Mouse (Mus musculus) embryonic facial prominence, embryonic 14.5 days (tissue): ENCODE data around the gene Pitx1. TPM values are rescaled to one million over a fixed set of nuclear protein-coding genes. Genes with fewer than 3 reads are reported as not detected.

Experiments
- ATAC-seq: fragments of 200-750 bp; cut with Nextera tagmentation; 2 replicates; pipeline ENCODE4 v1.8.0; 2017; ENCODE audit warnings: low read depth, moderate number of reproducible peaks, moderate TSS enrichment
- DNase-seq: peaks from one replicate; pipeline ENCODE4 v3.0.0-alpha.2; 2015; ENCODE audit warnings: low spot score
- H3K27ac ChIP-seq: fragments of 300-500 bp; sonication (generic); replicated peaks from 2 replicates; pipeline ENCODE4 v1.5.1; 2014; ENCODE audit warnings: low read depth, mild to moderate bottlenecking, low read length, moderate library complexity
- H3K27me3 ChIP-seq: fragments of 300-500 bp; sonication (generic); replicated peaks from 2 replicates; pipeline ENCODE4 v1.6.1; 2014; ENCODE audit warnings: low read length; ENCODE audit not compliant: control insufficient read depth, insufficient read depth
- H3K36me3 ChIP-seq: fragments of 300-500 bp; sonication (generic); 2 replicates; pipeline ENCODE4 v1.6.1; 2014; ENCODE audit warnings: low read length, mixed read lengths; ENCODE audit not compliant: control insufficient read depth, insufficient read depth
- H3K4me1 ChIP-seq: fragments of 300-500 bp; sonication (generic); 2 replicates; pipeline ENCODE4 v1.6.1; 2014; ENCODE audit warnings: antibody characterized with exemption, low read length; ENCODE audit not compliant: control insufficient read depth, insufficient read depth
- H3K4me2 ChIP-seq: fragments of 300-500 bp; sonication (generic); 2 replicates; pipeline ENCODE4 v1.6.1; 2014; ENCODE audit warnings: low read depth, mild to moderate bottlenecking, low read length, moderate library complexity, mixed read lengths
- H3K4me3 ChIP-seq: fragments of 300-500 bp; sonication (generic); 2 replicates; pipeline ENCODE4 v1.5.1; 2014; ENCODE audit warnings: low read depth, mild to moderate bottlenecking, low read length
- H3K9ac ChIP-seq: fragments of 300-500 bp; sonication (generic); 2 replicates; pipeline ENCODE4 v1.6.1; 2014; ENCODE audit warnings: low read depth, mild to moderate bottlenecking, low read length, moderate library complexity, mixed read lengths
- H3K9me3 ChIP-seq: fragments of 300-500 bp; sonication (generic); 2 replicates; pipeline ENCODE4 v1.6.1; 2016; ENCODE audit warnings: low read length; ENCODE audit not compliant: control insufficient read depth
- WGBS: fragments of 180-500 bp; shearing (Covaris S2); extraction: QIAGEN DNeasy Blood & Tissue Kit; methylation state at CpG from one replicate; pipeline ENCODE4 v1.1.7; 2014; 5-methylcytosine and 5-hydroxymethylcytosine counted together
- polyA plus RNA-seq: library from polyadenylated mRNA; unstranded; fragments of >200 nt; fragmentation: Nextera tagmentation; extraction: Ambion mirVana; gene quantifications from 2 replicates; pipeline ENCODE4 v1.2.1, GENCODE M21; 2014

The Pitx1 gene
- polyA plus RNA-seq, 1 experiment from 2014 or later, result 39.7 TPM

DNA sequence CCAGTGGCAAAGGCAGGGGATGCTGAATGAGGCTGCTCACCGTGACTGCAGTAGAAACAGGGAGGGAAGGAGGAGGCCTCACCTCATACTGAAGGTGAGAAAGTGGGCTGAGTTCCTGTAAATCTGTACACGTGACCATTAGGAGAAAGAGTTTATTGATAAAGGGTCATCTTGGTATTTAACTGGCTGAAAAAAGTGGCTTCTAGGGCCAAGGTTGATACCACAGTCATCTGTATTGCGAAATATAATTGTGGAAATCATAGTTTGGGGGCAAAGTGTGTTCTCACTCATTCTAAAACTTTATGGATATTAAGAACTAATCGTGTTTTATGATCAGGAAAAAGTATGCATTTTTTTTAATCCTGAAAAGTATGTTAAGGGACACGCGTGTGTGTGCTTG lies 21.2 kb downstream of the Pitx1 start:
- no peaks in the 10 kb centered on the region for H3K4me1 ChIP-seq
- no peak overlapping the region for H3K4me3 ChIP-seq
- no peak overlapping the region for H3K27ac ChIP-seq
- ATAC-seq, result no peak
- WGBS, result 80% methylated on average over 6 of the region's 6 CpGs
- no peak for DNase-seq
- no peaks in the 10 kb centered on the region for H3K9me3 ChIP-seq
- H3K36me3 ChIP-seq, result no peaks in the 10 kb centered on the region
- no peak overlapping the region for H3K9ac ChIP-seq
- no peaks in the 10 kb centered on the region for H3K27me3 ChIP-seq
- H3K4me2 ChIP-seq, result no peak overlapping the region

DNA sequence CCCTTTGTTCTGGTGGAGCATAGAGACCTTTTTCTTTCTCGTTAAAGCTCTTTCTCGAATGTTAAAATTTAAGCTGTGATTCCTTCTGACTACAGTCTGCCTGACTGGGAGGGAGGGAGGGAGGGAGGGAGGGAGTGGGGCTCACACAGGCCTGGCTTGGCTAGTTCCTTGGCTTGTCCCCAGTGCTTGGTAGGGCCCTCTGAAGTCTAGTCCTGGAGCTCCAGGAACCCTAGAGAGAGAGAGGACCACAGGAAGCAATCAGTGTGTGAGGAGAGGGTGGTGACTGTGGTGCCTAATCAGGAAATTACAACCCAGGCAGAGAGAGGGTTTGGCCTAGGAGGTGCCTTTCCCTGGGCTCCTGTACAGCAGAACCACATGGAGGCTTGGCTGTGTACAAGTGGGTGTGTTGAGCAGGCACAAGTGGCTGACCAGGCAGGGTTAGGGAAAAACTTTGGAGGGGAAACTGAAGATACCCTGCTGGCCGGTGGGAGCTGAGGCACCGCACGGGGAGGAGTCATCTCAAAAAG lies 22.4 kb downstream of the Pitx1 start:
- H3K9me3 ChIP-seq, result no peaks in the 10 kb centered on the region
- H3K27me3 ChIP-seq, result no peaks in the 10 kb centered on the region
- DNase-seq (peak; percentile 48), ATAC-seq (peak; percentile 58; the same call in 1 of the 2 replicates)
- WGBS, result 57% methylated on average over 5 of the region's 5 CpGs
- H3K27ac ChIP-seq, result no peak overlapping the region
- H3K9ac ChIP-seq, result no peak overlapping the region
- H3K36me3 ChIP-seq, result no peaks in the 10 kb centered on the region
- H3K4me2 ChIP-seq, result no peak overlapping the region
- no peak overlapping the region for H3K4me3 ChIP-seq
- H3K4me1 ChIP-seq, result no peaks in the 10 kb centered on the region

DNA sequence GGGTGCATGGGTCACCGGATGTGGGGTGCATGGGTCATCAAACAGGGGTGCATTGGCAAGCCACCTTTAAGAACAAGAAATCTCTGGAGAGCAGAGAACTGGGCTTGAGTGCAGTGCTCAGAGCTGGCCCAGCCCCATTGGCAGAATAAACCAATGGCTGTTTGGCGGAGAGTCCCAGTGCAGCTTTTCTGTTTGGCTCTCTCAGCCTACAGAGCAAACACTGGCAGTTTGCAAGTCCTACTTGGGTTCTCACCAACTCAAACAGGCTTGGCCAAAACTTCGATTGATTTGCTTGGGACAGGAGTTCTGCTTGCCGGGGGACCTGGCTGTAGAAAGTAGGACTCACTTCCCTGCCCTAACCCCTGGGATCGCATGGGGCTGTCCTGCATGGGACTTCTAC lies 25.0 kb downstream of the Pitx1 start:
- H3K9me3 ChIP-seq, result no peaks in the 10 kb centered on the region
- ATAC-seq (no peak), DNase-seq (no peak)
- no peaks in the 10 kb centered on the region for H3K4me1 ChIP-seq
- no peak overlapping the region for H3K4me2 ChIP-seq
- H3K4me3 ChIP-seq, result no peak overlapping the region
- no peak overlapping the region for H3K9ac ChIP-seq
- no peaks in the 10 kb centered on the region for H3K36me3 ChIP-seq
- no peak overlapping the region for H3K27ac ChIP-seq
- 72% methylated on average over 5 of the region's 5 CpGs for WGBS
- H3K27me3 ChIP-seq, result no peaks in the 10 kb centered on the region

DNA sequence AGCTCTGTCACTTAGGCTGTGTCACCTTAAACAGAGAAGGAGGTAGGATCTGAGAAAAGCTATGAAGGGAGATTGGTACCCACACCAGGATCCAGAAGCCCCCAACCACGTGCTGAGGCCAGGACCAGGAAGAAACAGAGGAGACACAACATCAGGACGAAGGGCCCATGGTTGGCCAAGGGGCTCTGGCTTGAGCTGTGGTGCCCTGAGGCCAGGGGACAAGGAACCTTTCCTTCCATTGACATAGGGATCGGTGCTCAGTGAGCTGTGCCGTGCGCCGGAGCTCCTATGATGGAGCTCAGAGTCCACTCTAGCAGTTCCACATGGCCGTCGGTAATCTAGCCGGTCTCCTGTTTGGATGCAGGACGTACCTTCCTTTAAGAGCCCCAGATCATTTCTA lies 26.3 kb downstream of the Pitx1 start:
- Histone ChIP-seq H3K4me1 (no peaks in the 10 kb centered on the region), H3K36me3 (no peaks in the 10 kb centered on the region), H3K27me3 (no peaks in the 10 kb centered on the region), H3K4me2 (no peak overlapping the region), H3K9ac (no peak overlapping the region), H3K9me3 (no peaks in the 10 kb centered on the region), H3K27ac (no peak overlapping the region), H3K4me3 (no peak overlapping the region)
- 94% methylated on average over 10 of the region's 10 CpGs for WGBS
- DNase-seq (no peak), ATAC-seq (no peak)

DNA sequence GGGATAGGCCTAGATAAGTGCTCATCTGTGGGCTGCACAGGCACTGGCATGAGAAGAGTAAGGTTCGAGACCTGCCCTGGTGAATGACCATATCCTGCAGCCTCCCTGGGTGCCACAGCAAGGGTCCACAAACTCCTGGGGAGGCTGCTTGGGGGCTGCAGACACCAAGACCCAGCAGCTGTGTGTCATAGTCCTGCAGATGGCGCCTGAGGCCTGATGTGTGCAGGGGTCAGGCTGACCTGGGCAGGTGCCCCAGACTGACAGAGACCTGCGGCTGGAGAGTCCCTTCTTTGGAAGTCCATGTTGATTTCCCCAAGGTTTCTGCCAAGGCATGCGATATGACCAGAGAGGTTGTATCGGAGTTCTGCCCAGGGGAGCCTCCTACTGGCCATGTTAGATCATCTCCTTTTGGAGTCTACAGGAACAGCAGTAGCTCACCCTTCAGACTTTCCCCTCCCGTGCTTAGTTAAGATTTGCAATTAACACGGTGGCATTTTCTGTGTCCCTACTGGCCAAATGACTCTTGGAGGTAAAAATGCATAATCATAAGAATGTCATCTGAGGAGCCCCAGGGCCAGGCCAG lies 26.9 kb downstream of the Pitx1 start:
- H3K9me3 ChIP-seq, result no peaks in the 10 kb centered on the region
- 70% methylated on average over 7 of the region's 7 CpGs for WGBS
- no peak overlapping the region for H3K4me2 ChIP-seq
- H3K27ac ChIP-seq, result no peak overlapping the region
- ATAC-seq (no peak), DNase-seq (no peak)
- no peak overlapping the region for H3K4me3 ChIP-seq
- no peaks in the 10 kb centered on the region for H3K27me3 ChIP-seq
- H3K36me3 ChIP-seq, result no peaks in the 10 kb centered on the region
- H3K4me1 ChIP-seq, result no peaks in the 10 kb centered on the region
- no peak overlapping the region for H3K9ac ChIP-seq

DNA sequence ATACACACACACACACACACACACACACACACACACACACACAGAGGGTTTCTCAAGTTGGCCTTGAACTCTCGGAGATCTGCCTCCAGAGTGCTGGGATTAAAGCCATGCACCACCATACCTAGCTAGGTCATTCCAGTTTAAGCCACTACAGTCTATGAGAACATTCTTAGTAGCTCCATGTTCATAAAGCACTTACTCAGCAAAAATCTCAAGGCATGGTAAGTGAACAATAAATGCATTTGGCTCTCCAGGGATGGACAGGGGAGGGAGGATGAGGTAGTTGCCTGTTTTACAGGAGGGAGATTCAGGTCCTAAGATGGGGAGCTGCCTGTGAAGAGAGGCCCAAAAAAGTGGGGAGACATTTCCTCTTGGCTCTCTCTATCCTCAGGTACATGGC lies 32.0 kb downstream of the Pitx1 start:
- 95% methylated on average over 1 of the region's 1 CpGs for WGBS
- no peak for ATAC-seq
- H3K4me1 ChIP-seq, result no peaks in the 10 kb centered on the region
- H3K4me2 ChIP-seq, result no peak overlapping the region
- H3K36me3 ChIP-seq, result no peaks in the 10 kb centered on the region
- H3K9me3 ChIP-seq, result peaks cover 11% of the 10 kb centered on the region; the same call in 1 of the 2 replicates
- H3K27me3 ChIP-seq, result no peaks in the 10 kb centered on the region
- no peak overlapping the region for H3K9ac ChIP-seq
- no peak overlapping the region for H3K4me3 ChIP-seq
- DNase-seq, result no peak
- H3K27ac ChIP-seq, result no peak overlapping the region

DNA sequence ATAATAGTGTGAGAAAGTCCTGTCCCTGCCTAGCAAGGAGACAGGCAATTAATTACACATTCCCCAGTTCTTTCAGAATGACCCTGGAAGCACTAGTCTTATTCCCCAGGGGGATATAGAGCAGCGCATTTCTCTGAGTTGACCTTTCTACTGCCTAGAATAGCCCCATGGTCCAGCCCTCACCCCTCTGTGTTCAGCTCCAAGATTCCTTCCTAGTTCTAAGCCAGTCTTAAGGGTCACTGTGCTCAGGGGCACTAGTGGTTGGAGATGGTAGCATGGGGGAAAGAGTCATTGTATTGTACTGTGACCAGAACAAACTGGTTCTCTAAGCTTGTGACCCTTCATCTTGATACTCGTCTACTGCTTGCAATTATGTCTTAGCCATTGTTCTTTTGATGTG lies 34.7 kb downstream of the Pitx1 start:
- H3K4me2 ChIP-seq, result no peak overlapping the region
- ATAC-seq (no peak), DNase-seq (no peak)
- no peaks in the 10 kb centered on the region for H3K36me3 ChIP-seq
- H3K9me3 ChIP-seq, result peaks cover 11% of the 10 kb centered on the region; the same call in 1 of the 2 replicates
- no peak overlapping the region for H3K27ac ChIP-seq
- no peak overlapping the region for H3K4me3 ChIP-seq
- WGBS, result 48% methylated on average over 2 of the region's 2 CpGs
- H3K9ac ChIP-seq, result no peak overlapping the region
- no peaks in the 10 kb centered on the region for H3K4me1 ChIP-seq
- H3K27me3 ChIP-seq, result no peaks in the 10 kb centered on the region

DNA sequence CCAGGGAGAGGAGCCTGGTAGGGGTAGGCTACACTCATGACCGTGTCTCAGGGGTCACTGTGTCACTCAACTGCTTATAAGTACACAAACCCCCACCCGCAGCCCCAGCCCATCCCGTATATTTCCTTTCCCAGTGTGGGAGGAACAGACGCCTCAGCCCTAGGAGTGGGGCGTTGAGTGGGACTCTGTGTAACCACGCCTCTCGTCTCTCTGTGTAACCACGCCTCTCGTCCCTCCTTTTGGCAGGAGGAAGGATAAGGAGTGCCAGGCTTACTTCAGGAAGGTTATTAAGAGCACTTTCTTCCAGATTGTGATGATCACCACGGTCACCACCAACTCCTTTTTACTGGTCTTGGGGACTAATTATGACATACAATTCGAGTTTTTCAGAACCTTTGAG lies 49.9 kb downstream of the Pitx1 start:
- 69% methylated on average over 11 of the region's 11 CpGs for WGBS
- Histone ChIP-seq H3K4me1 (no peaks in the 10 kb centered on the region), H3K27ac (no peak overlapping the region), H3K4me3 (no peak overlapping the region), H3K9ac (no peak overlapping the region), H3K36me3 (no peaks in the 10 kb centered on the region), H3K4me2 (no peak overlapping the region), H3K9me3 (no peaks in the 10 kb centered on the region), H3K27me3 (no peaks in the 10 kb centered on the region)
- ATAC-seq (no peak), DNase-seq (no peak)

DNA sequence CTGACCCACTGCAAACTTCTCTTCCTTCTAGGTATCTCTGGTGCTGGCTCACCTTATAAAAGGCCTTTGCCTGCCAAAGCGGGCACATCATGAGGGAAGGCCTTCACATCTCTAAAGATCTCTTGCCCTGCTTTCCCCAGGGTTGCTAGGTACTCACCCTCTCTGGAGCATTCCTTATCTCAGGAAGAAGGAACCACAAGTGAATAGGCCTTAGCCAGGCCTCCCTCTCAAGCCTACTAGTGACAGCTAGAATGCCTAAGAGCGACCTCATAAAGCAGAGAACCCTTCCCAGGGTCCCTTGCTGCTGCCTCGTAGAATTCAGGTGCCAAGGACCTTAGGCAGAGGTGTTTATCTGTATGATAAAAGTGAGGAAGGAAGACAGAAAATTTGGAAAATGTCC lies 51.7 kb downstream of the Pitx1 start, which contains the start of gene Catsper3:
Catsper3 (plus strand) TSS at position 301 of the 400 bp plus-strand sequence.
- ATAC-seq, result no peak

More for the DNA sequence above, 51.7 kb downstream of the Pitx1 start, which contains the start of gene Catsper3:
- WGBS, result 85% methylated on average over 3 of the region's 3 CpGs
- no peaks in the 10 kb centered on the region for H3K4me1 ChIP-seq
- H3K27me3 ChIP-seq, result no peaks in the 10 kb centered on the region
- no peak within 1 kb of the TSS for H3K9ac ChIP-seq
- H3K27ac ChIP-seq, result no peak within 1 kb of the TSS
- no peak for DNase-seq
- no peak within 1 kb of the TSS for H3K4me3 ChIP-seq
- no peaks in the 10 kb centered on the region for H3K9me3 ChIP-seq
- no peak within 1 kb of the TSS for H3K4me2 ChIP-seq
- H3K36me3 ChIP-seq, result no peaks in the 10 kb centered on the region
